Mouse (Mus musculus) hindbrain, embryonic 11.5 days (tissue): ENCODE measurements around the gene Dcaf12. TPM values are rescaled to one million over a fixed set of nuclear protein-coding genes. Genes with fewer than 3 reads are reported as not detected.
A peak's percentile ranks its signal among the peaks of the same experiment; 100 is the strongest.

Experiments
- ATAC-seq: fragments of 200-750 bp; cut with Nextera tagmentation; 2 replicates; pipeline ENCODE4 v1.8.0; 2017; ENCODE audit warnings: mild to moderate bottlenecking, moderate TSS enrichment, moderate library complexity; ENCODE audit not compliant: low FRiP score
- DNase-seq: peaks from one replicate; pipeline ENCODE4 v3.0.0-alpha.2; 2015; ENCODE audit warnings: low spot score
- H3K27ac ChIP-seq: fragments of 300-500 bp; sonication (generic); 2 replicates; pipeline ENCODE4 v1.5.1; 2014; ENCODE audit warnings: mild to moderate bottlenecking, low read depth, low read length
- H3K27me3 ChIP-seq: fragments of 300-500 bp; sonication (generic); 2 replicates; pipeline ENCODE4 v1.6.1; 2014; ENCODE audit warnings: mild to moderate bottlenecking, low read length, moderate library complexity, mixed read lengths; ENCODE audit not compliant: control insufficient read depth, insufficient read depth
- H3K36me3 ChIP-seq: fragments of 300-500 bp; sonication (generic); 2 replicates; pipeline ENCODE4 v1.6.1; 2014; ENCODE audit warnings: mild to moderate bottlenecking, low read length, moderate library complexity, mixed read lengths; ENCODE audit not compliant: control insufficient read depth, insufficient read depth
- H3K4me1 ChIP-seq: fragments of 300-500 bp; sonication (generic); replicated peaks from 2 replicates; pipeline ENCODE4 v1.6.1; 2014; ENCODE audit warnings: low read length, mixed read lengths; ENCODE audit not compliant: control insufficient read depth, insufficient read depth
- H3K4me2 ChIP-seq: fragments of 300-500 bp; sonication (generic); replicated peaks from 2 replicates; pipeline ENCODE4 v1.6.1; 2014; ENCODE audit warnings: mild to moderate bottlenecking, low read depth, low read length
- H3K4me3 ChIP-seq: fragments of 300-500 bp; sonication (generic); 2 replicates; pipeline ENCODE4 v1.5.1; 2014; ENCODE audit warnings: low read depth, low read length
- H3K9ac ChIP-seq: fragments of 300-500 bp; sonication (generic); 2 replicates; pipeline ENCODE4 v1.6.1; 2014; ENCODE audit warnings: low read depth, low read length
- H3K9me3 ChIP-seq: fragments of 300-500 bp; sonication (generic); 2 replicates; pipeline ENCODE4 v1.6.1; 2016; ENCODE audit warnings: low read length; ENCODE audit not compliant: control insufficient read depth
- WGBS: fragments of 180-500 bp; shearing (Covaris S2); extraction: QIAGEN DNeasy Blood & Tissue Kit; methylation state at CpG from one replicate; pipeline ENCODE4 v1.1.7; 2014; 5-methylcytosine and 5-hydroxymethylcytosine counted together
- polyA plus RNA-seq: library from polyadenylated mRNA; unstranded; fragments of >200 nt; fragmentation: Nextera tagmentation; extraction: Ambion mirVana; gene quantifications from 2 replicates; pipeline ENCODE4 v1.2.1, GENCODE M21; 2014

Gene Dcaf12
- polyA plus RNA-seq, 1 experiment from 2014 or later, result 40.3 TPM

DNA sequence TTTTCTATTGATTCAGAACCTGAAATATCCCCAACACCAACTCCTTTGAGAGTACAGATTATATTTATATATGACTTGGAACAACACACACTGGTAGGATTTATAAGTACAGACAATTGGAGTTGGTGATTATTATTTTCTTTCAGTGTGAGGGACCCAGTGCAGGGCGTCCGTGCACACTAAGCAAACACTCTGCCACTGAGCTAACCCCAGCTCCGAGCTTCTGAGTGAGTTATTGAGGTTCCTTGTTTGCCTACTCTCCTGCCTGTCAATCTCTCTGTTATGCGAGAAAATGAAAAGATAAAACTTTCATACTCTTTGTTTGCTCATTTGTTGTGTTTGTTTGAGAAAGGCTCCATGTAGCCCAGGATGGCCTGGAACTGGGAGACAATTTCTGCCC lies 6.3 kb upstream of the Dcaf12 start:
- Histone ChIP-seq H3K27ac (no peak overlapping the region), H3K9ac (no peak overlapping the region), H3K4me1 (no peaks in the 10 kb centered on the region), H3K9me3 (no peaks in the 10 kb centered on the region), H3K36me3 (no peaks in the 10 kb centered on the region), H3K4me3 (no peak overlapping the region), H3K27me3 (no peaks in the 10 kb centered on the region), H3K4me2 (no peak overlapping the region)
- DNase-seq (no peak), ATAC-seq (no peak)
- 71% methylated on average over 4 of the region's 4 CpGs for WGBS

- no peaks in the 10 kb centered on the region for H3K9me3 ChIP-seq
- H3K27me3 ChIP-seq, result no peaks in the 10 kb centered on the region
- WGBS, result 88% methylated on average over 5 of the region's 5 CpGs
- H3K27ac ChIP-seq, result no peak overlapping the region
- no peak for ATAC-seq
- DNase-seq, result no peak
- no peak overlapping the region for H3K9ac ChIP-seq
- H3K4me1 ChIP-seq, result peaks cover under 1% of the 10 kb centered on the region; the same call in 1 of the 2 replicates
- no peak overlapping the region for H3K4me3 ChIP-seq
- H3K4me2 ChIP-seq, result no peak overlapping the region
- no peaks in the 10 kb centered on the region for H3K36me3 ChIP-seq
Measured at GRCm38 (mm10) chr4:41318267-41318666, 3.6 kb upstream of the Dcaf12 start.

DNA sequence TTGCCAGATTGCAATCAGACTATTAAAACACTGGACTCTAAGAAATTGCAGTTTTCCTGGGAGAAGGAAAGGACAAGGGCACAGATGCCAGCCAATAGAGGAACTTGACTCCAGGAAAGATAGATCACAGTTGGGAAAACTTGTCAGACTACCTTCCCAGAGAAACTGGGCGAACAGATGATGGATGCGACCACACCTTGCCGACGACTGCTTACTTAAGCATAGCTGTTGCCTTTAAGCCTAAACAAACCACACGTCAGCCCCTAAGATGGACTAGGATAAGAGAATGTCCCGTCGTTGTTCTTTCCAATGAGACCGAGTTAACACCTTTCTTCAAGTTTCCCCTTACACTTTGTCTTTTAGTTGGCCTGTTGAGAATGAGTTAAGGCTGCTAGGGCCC lies 484 bp upstream of the Dcaf12 start:
- Histone ChIP-seq H3K9ac (peak overlapping the region; percentile 69), H3K9me3 (no peaks in the 10 kb centered on the region), H3K4me2 (peak overlapping the region; percentile 76), H3K36me3 (0 out of 2 replicates have a peak, but pooled peaks cover 2% of the 10 kb centered on the region), H3K4me3 (peak overlapping the region; percentile 97), H3K4me1 (peaks cover 4% of the 10 kb centered on the region; the same call in 1 of the 2 replicates), H3K27ac (peak overlapping the region; percentile 90; the same call in 1 of the 2 replicates), H3K27me3 (no peaks in the 10 kb centered on the region)
- ATAC-seq (peak; percentile 50; the same call in 1 of the 2 replicates), DNase-seq (no peak)
- WGBS, result 53% methylated on average over 8 of the region's 8 CpGs

- H3K36me3 ChIP-seq, result peaks cover 4% of the 10 kb centered on the region; the same call in 1 of the 2 replicates
- WGBS, result 19% methylated on average over 14 of the region's 14 CpGs
- peak overlapping the region; percentile 76 for H3K4me2 ChIP-seq
- peaks cover 4% of the 10 kb centered on the region; the same call in 1 of the 2 replicates for H3K4me1 ChIP-seq
- H3K27me3 ChIP-seq, result no peaks in the 10 kb centered on the region
- DNase-seq (no peak), ATAC-seq (no peak)
- H3K27ac ChIP-seq, result no peak overlapping the region
- peak overlapping the region; percentile 95 for H3K9ac ChIP-seq
- peak overlapping the region; percentile 97 for H3K4me3 ChIP-seq
- no peaks in the 10 kb centered on the region for H3K9me3 ChIP-seq
Measured at GRCm38 (mm10) chr4:41313722-41314121, 967 bp downstream of the Dcaf12 start.

DNA sequence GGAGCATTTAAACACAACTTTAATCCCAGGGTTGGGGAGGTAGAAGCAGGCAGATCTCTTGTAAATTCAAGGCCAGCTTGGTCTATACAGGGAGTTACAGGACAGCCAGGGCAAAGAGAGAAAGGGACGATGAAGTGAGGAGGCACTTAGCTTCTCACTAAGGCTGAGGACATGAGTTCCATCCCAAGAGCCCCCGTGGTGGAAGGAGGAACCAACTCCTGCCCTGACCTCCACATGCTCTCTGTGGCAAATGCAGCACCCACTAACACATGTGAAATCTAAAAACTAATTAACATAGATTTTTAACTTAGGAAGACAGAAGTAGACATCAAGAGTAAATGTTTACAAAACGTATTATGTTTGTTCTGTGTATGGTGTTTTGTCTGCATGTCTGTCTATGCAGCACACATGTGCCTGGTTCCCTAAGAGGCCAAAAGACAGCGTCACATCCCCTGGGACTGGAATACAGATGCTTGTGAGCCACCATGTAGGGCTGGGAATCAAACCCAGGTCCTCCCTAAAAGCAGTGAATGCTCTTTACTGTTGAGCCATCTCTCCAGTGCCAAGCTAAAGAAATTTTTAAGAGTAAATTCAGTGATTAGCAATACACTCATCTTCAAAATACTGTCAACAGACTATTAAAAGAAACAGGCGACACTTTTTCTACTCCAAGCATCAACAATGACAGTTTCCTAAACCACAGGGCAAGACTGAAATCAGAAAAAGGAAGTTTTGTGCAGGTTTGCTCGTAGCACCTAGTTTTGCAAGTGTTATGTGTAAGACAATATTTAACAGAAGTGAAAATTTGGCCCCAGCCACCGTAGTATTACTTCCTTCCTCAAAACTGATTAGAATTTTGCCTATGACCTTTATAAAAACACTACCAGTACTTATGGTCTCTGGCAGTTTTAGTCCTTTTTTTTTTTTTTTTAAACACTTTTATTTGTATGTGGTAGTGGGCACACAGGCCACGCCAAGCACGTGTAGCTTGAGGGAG lies 3.8 kb downstream of the Dcaf12 start:
- ATAC-seq (no peak), DNase-seq (no peak)
- H3K9ac ChIP-seq, result no peak overlapping the region
- no peaks in the 10 kb centered on the region for H3K9me3 ChIP-seq
- peaks cover 4% of the 10 kb centered on the region; the same call in 1 of the 2 replicates for H3K36me3 ChIP-seq
- H3K4me1 ChIP-seq, result peaks cover 4% of the 10 kb centered on the region; the same call in 1 of the 2 replicates
- no peaks in the 10 kb centered on the region for H3K27me3 ChIP-seq
- no peak overlapping the region for H3K27ac ChIP-seq
- no peak overlapping the region for H3K4me2 ChIP-seq
- H3K4me3 ChIP-seq, result no peak overlapping the region
- 93% methylated on average over 9 of the region's 9 CpGs for WGBS

- Histone ChIP-seq H3K36me3 (peaks cover 7% of the 10 kb centered on the region), H3K27me3 (no peaks in the 10 kb centered on the region), H3K9ac (no peak overlapping the region), H3K4me1 (no peaks in the 10 kb centered on the region), H3K4me3 (no peak overlapping the region), H3K4me2 (no peak overlapping the region), H3K9me3 (no peaks in the 10 kb centered on the region), H3K27ac (no peak overlapping the region)
- ATAC-seq (no peak), DNase-seq (no peak)
- 88% methylated on average over 6 of the region's 6 CpGs for WGBS
Measured at GRCm38 (mm10) chr4:41307406-41307805, 7.3 kb downstream of the Dcaf12 start.

GRCm38 (mm10) chr4:41304302-41304701 lies 10.4 kb downstream of the Dcaf12 start:
- ATAC-seq, result no peak
- H3K27me3 ChIP-seq, result no peaks in the 10 kb centered on the region
- 62% methylated on average over 3 of the region's 3 CpGs for WGBS
- H3K9ac ChIP-seq, result no peak overlapping the region
- DNase-seq, result no peak
- H3K4me1 ChIP-seq, result no peaks in the 10 kb centered on the region
- no peaks in the 10 kb centered on the region for H3K9me3 ChIP-seq
- no peak overlapping the region for H3K27ac ChIP-seq
- peaks cover 7% of the 10 kb centered on the region; the same call in 1 of the 2 replicates for H3K36me3 ChIP-seq
- no peak overlapping the region for H3K4me3 ChIP-seq
- no peak overlapping the region for H3K4me2 ChIP-seq

DNA sequence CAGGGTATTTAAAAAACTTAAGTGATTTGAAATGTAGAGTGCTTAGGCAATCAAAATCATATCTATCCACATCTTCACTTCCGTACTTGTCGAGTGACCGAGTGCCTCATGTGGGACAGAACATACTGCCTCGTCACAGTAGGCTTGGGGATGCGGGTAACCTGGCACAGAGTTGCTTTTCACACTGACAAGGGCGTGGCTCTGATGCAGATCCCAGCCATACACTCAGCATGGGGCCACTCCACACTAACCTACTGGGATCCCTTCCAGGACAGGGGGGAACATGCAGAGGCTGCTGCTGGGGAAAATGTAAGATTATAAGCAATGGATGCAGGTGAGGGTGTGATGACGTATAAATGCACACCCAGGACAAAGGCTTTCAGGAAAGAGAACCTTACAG lies 11.0 kb downstream of the Dcaf12 start:
- no peaks in the 10 kb centered on the region for H3K4me1 ChIP-seq
- H3K27ac ChIP-seq, result no peak overlapping the region
- H3K9me3 ChIP-seq, result no peaks in the 10 kb centered on the region
- H3K27me3 ChIP-seq, result no peaks in the 10 kb centered on the region
- ATAC-seq (no peak), DNase-seq (no peak)
- H3K4me2 ChIP-seq, result no peak overlapping the region
- no peak overlapping the region for H3K9ac ChIP-seq
- peaks cover 9% of the 10 kb centered on the region; the same call in 1 of the 2 replicates for H3K36me3 ChIP-seq
- 89% methylated on average over 7 of the region's 7 CpGs for WGBS
- no peak overlapping the region for H3K4me3 ChIP-seq
